Mouse (Mus musculus) myocyte (in vitro differentiated cells): ENCODE measurements around the gene Stk39.

Experiments
- CEBPB ChIP-seq: IDR thresholded peaks from 2 replicates; pipeline ENCODE4 v1.6.1; 2011; ENCODE audit warnings: mild to moderate bottlenecking, moderate library complexity; ENCODE audit not compliant: poor library complexity, insufficient read depth, severe bottlenecking
- E2F4 ChIP-seq: IDR thresholded peaks from one replicate; pipeline ENCODE4 v1.6.1; 2011; ENCODE audit warnings: mild to moderate bottlenecking, control low read depth, moderate library complexity; ENCODE audit not compliant: insufficient read depth
- MAX ChIP-seq: IDR thresholded peaks from one replicate; pipeline ENCODE4 v1.6.1; 2011; ENCODE audit warnings: low read depth, mild to moderate bottlenecking, control low read depth
- MYOD1 ChIP-seq, 3 experiments: IDR thresholded peaks; one replicate each; pipeline ENCODE4 v1.6.1; 2011; ENCODE audit warnings: control low read depth in 2 of 3, low read depth in 2 of 3, mild to moderate bottlenecking in 2 of 3, moderate library complexity in 1 of 3; ENCODE audit not compliant: insufficient read length in 2 of 3, control insufficient read depth in 1 of 3
- POLR2A ChIP-seq: IDR thresholded peaks from one replicate; pipeline ENCODE4 v1.6.1; 2011; ENCODE audit warnings: low read depth, mild to moderate bottlenecking, control low read depth, moderate library complexity; ENCODE audit not compliant: insufficient read length
- POLR2AphosphoS2 ChIP-seq: IDR thresholded peaks from one replicate; pipeline ENCODE4 v1.6.1; 2011; ENCODE audit warnings: low read depth, control low read depth; ENCODE audit not compliant: insufficient read length
- SRF ChIP-seq: IDR thresholded peaks from one replicate; pipeline ENCODE4 v1.6.1; 2011; ENCODE audit warnings: low read depth; ENCODE audit not compliant: control insufficient read depth, insufficient read length
- TCF12 ChIP-seq: IDR thresholded peaks from one replicate; pipeline ENCODE4 v1.6.1; 2011; ENCODE audit warnings: mild to moderate bottlenecking, control low read depth; ENCODE audit not compliant: poor library complexity, insufficient read depth, severe bottlenecking
- USF1 ChIP-seq: IDR thresholded peaks from one replicate; pipeline ENCODE4 v1.6.1; 2011; ENCODE audit warnings: low read depth, mild to moderate bottlenecking, control low read depth, moderate library complexity

GRCm38 (mm10) chr2:68408271-68408980 lies 63.6 kb downstream of the Stk39 start:
- TF ChIP-seq CEBPB: no peak
- no peak for TF ChIP-seq USF1
- TF ChIP-seq MAX: no peak
- TF ChIP-seq POLR2AphosphoS2: no peak
- no peak for TF ChIP-seq POLR2A
- no peak for TF ChIP-seq TCF12
- TF ChIP-seq E2F4: no peak
- TF ChIP-seq MYOD1 (IDR thresholded peaks at IDR 0.05; ENCODE audit: control insufficient read depth in 1 of 3, insufficient read length in 2 of 3, low read depth in 2 of 3): no peak
- TF ChIP-seq SRF: no peak
